Mouse (Mus musculus) 3T3-L1 (cell line): ENCODE measurements at regions not wholly inside any gene's neighbourhood (a gene's known extent, or its start where the extent isn't known, plus 50 kb on each side); places are given as distances from the start of the nearest gene placed in this dataset.
A peak's percentile ranks its signal among the peaks of the same experiment; 100 is the strongest.

Source experiments
- DNase-seq: peaks from one replicate; pipeline ENCODE4 v3.0.0-alpha.2; 2015; ENCODE audit warnings: low read depth, low spot score

DNA sequence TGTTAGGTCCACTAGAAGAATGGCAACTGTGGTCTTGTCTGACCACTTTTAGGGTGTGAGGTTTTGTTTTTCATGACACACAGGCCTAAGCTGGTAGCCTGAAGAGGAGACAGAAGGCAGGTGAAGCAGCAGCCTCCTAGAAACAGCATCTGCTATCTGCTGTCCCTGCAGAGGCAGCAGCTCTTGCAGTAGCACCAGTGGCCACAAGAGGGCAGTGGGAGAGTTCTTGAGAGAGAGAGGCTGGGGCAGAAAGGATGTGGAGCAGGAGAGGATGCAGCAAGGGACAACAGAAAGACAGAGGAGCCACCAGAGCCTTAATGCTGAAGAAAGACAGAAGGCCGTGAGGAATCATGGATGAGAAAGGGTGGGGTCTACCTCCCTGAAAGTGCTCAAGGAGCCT is 88.1 kb upstream of the Usp51 start:
- DNase-seq = peak; percentile 61

DNA sequence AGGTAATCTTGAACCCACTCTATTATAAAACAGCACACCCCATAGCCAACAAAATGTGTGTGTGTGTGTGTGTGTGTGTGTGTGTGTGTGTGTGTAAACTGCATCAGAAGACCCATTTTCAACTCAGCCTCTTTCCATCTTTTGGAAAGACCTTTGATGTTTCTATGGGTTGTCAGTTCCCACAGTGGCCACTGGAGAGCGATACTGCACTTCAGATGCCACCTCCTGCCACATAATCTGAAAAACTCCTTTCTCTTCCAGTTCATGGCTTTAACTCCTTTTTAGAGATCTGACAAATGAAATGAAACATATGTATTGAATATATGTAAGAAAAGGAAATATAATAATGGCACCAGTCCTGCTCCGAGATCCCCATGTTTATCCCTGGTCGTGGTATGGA is 79.3 kb upstream of the Usp51 start:
- DNase-seq = peak; percentile 3

DNA sequence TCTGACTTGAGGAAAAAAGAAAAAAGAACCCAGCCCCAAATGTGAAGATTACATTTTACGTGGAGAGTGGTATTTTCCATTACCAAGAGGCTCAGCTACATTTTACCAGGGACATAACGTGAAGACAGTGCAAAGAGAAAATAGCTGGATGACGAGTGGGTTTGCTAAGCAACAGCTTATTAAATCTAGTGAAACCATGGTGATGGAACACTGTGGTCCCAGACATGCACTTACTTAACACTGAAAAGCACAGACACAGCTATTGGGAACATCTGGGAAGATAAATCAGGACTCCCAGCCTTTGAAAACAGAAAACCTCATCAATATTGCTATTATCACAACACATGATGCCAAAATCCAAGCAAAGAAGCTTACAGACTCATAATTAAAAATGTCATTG is 60.1 kb upstream of the Usp51 start:
- DNase-seq = no peak
